Mouse (Mus musculus): ENCODE measurements around the gene Per1. TPM values are rescaled to one million over a fixed set of nuclear protein-coding genes. Genes with fewer than 3 reads are reported as not detected.

Gene Per1
- total and polyA plus RNA-seq, 2 experiments from 2014 or later = 15.2 to 38.3 TPM

DNA sequence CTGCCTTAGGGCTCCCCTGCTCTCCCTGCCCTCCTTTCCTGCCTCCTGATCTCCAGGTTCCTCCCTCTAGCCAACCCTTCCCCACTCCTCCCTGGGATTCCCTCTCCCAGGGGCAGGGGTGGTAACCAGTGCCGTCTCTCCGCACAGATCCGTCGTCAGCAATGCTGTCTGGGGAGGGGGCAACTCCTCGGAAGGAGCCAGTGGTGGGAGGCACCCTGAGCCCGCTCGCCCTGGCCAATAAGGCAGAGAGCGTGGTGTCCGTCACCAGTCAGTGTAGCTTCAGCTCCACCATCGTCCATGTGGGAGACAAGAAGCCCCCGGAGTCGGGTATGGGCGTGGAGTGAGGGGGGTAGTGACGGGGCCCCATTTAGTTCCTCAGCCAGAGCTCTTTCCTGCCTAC, 9.5 kb downstream of the Per1 start:
- ATAC-seq = no peak
- 90% methylated on average over 14 of the region's 14 CpGs for WGBS
- Histone ChIP-seq H3K27ac (ENCODE audit: low read depth, low read length) (no peak overlapping the region), H3K4me3 (ENCODE audit: low read depth, low read length) (no peak overlapping the region), H3K27me3 (ENCODE audit: insufficient read depth, low read length) (no peaks in the 10 kb centered on the region), H3K9me3 (ENCODE audit: low read length) (no peaks in the 10 kb centered on the region), H3K36me3 (ENCODE audit: insufficient read depth) (peaks cover 85% of the 10 kb centered on the region), H3K4me1 (ENCODE audit: insufficient read depth) (no peaks in the 10 kb centered on the region), H3K4me2 (ENCODE audit: low read depth) (no peak overlapping the region), H3K9ac (no peak overlapping the region)
- no peak for DNase-seq
- TF ChIP-seq CTCF (IDR thresholded peaks at IDR 0.05; ENCODE audit: low read depth) = no peak

- Histone ChIP-seq H3K4me3 (ENCODE audit: low read depth, low read length) (no peak overlapping the region), H3K27me3 (ENCODE audit: insufficient read depth, low read length) (no peaks in the 10 kb centered on the region), H3K9me3 (ENCODE audit: low read length) (no peaks in the 10 kb centered on the region), H3K27ac (ENCODE audit: low read depth, low read length) (no peak overlapping the region), H3K36me3 (ENCODE audit: insufficient read depth) (peaks cover 87% of the 10 kb centered on the region), H3K4me2 (ENCODE audit: low read depth) (no peak overlapping the region), H3K4me1 (ENCODE audit: insufficient read depth) (no peaks in the 10 kb centered on the region), H3K9ac (no peak overlapping the region)
- no peak for ATAC-seq
- TF ChIP-seq CTCF (IDR thresholded peaks at IDR 0.05; ENCODE audit: low read depth) = no peak
- WGBS = 91% methylated on average over 6 of the region's 6 CpGs
- no peak for DNase-seq
Observed at GRCm38 (mm10) chr11:69105227-69105626, 10.2 kb downstream of the Per1 start.

DNA sequence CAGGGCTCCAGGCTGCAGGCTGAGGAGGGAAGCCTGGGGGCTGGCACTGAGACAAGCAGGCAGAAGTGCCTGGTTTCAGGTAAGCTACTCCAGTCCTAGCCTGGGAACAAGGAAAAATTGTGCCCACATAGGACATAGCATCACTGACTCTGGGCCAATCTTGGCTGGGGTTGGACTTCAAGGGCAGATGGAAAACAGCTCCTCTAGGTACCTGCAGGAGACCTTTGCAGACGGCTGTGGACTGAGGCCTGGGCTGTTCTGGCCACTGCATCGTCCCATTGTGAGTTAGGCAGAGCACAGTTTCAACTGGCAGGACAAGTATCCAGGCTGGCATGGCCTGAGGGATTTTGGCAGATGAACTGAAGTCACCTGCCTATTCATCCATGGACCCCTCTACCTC, 10.8 kb downstream of the Per1 start:
- no peaks in the 10 kb centered on the region for H3K4me1 ChIP-seq (ENCODE audit: insufficient read depth)
- H3K9me3 ChIP-seq (ENCODE audit: low read length) = no peaks in the 10 kb centered on the region
- H3K36me3 ChIP-seq (ENCODE audit: insufficient read depth) = peaks cover 84% of the 10 kb centered on the region
- no peak overlapping the region for H3K9ac ChIP-seq
- no peak overlapping the region for H3K4me2 ChIP-seq (ENCODE audit: low read depth)
- no peaks in the 10 kb centered on the region for H3K27me3 ChIP-seq (ENCODE audit: insufficient read depth, low read length)
- DNase-seq (no peak), ATAC-seq (no peak)
- 100% methylated on average over 2 of the region's 2 CpGs for WGBS
- no peak overlapping the region for H3K27ac ChIP-seq (ENCODE audit: low read depth, low read length)
- no peak overlapping the region for H3K4me3 ChIP-seq (ENCODE audit: low read depth, low read length)
- no peak for TF ChIP-seq CTCF (IDR thresholded peaks at IDR 0.05; ENCODE audit: low read depth)

DNA sequence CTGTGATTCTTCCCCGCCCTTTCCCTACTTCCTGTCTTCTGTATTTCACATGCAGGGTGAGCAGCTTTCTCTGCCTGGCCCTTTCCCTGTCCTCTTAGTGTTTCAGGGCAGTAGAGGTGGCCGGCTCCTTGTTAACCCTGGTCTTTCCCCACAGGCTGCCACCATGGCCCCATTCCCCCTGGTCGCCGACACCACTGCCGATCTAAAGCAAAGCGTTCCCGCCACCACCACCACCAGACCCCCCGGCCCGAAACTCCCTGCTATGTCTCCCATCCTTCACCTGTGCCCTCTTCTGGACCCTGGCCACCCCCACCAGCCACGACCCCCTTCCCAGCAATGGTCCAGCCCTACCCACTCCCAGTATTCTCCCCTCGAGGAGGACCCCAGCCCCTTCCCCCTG, 11.3 kb downstream of the Per1 start:
- DNase-seq (no peak), ATAC-seq (no peak)
- no peaks in the 10 kb centered on the region for H3K4me1 ChIP-seq (ENCODE audit: insufficient read depth)
- H3K36me3 ChIP-seq (ENCODE audit: insufficient read depth) = peaks cover 79% of the 10 kb centered on the region
- H3K4me2 ChIP-seq (ENCODE audit: low read depth) = no peak overlapping the region
- WGBS = 90% methylated on average over 11 of the region's 11 CpGs
- no peak for TF ChIP-seq CTCF (IDR thresholded peaks at IDR 0.05; ENCODE audit: low read depth)
- no peak overlapping the region for H3K27ac ChIP-seq (ENCODE audit: low read depth, low read length)
- H3K4me3 ChIP-seq (ENCODE audit: low read depth, low read length) = no peak overlapping the region
- H3K9me3 ChIP-seq (ENCODE audit: low read length) = no peaks in the 10 kb centered on the region
- H3K27me3 ChIP-seq (ENCODE audit: insufficient read depth, low read length) = no peaks in the 10 kb centered on the region
- no peak overlapping the region for H3K9ac ChIP-seq

- Histone ChIP-seq H3K9me3 (ENCODE audit: low read length) (no peaks in the 10 kb centered on the region), H3K4me3 (ENCODE audit: low read depth, low read length) (no peak overlapping the region), H3K36me3 (ENCODE audit: insufficient read depth) (peaks cover 74% of the 10 kb centered on the region), H3K4me1 (ENCODE audit: insufficient read depth) (no peaks in the 10 kb centered on the region), H3K9ac (no peak overlapping the region), H3K4me2 (ENCODE audit: low read depth) (no peak overlapping the region), H3K27ac (ENCODE audit: low read depth, low read length) (no peak overlapping the region), H3K27me3 (ENCODE audit: insufficient read depth, low read length) (no peaks in the 10 kb centered on the region)
- ATAC-seq (no peak), DNase-seq (no peak)
- TF ChIP-seq CTCF (IDR thresholded peaks at IDR 0.05; ENCODE audit: low read depth) = no peak
- WGBS = 80% methylated on average over 11 of the region's 11 CpGs
Observed at GRCm38 (mm10) chr11:69106842-69107241, 11.8 kb downstream of the Per1 start.

DNA sequence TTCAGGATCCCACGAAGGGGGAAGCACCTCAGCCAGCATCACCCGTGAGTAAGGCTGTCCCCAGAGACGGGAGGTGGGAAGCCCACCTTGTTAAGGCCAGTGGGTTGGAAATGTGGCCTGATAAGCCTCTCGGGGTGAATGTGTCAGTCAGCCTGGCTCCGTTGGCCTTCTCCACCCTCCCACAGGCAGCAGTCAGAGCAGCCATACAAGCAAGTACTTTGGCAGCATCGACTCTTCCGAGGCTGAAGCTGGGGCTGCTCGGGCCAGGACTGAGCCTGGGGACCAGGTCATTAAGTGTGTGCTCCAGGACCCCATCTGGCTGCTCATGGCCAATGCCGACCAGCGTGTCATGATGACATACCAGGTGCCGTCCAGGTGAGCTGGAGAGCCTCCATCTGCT, 12.7 kb downstream of the Per1 start:
- Histone ChIP-seq H3K4me1 (ENCODE audit: insufficient read depth) (no peaks in the 10 kb centered on the region), H3K4me3 (ENCODE audit: low read depth, low read length) (no peak overlapping the region), H3K4me2 (ENCODE audit: low read depth) (no peak overlapping the region), H3K9me3 (ENCODE audit: low read length) (no peaks in the 10 kb centered on the region), H3K36me3 (ENCODE audit: insufficient read depth) (peaks cover 66% of the 10 kb centered on the region), H3K27me3 (ENCODE audit: insufficient read depth, low read length) (no peaks in the 10 kb centered on the region; the same call in 1 of the 2 replicates), H3K9ac (no peak overlapping the region), H3K27ac (ENCODE audit: low read depth, low read length) (no peak overlapping the region)
- DNase-seq = no peak
- no peak for TF ChIP-seq CTCF (IDR thresholded peaks at IDR 0.05; ENCODE audit: low read depth)
- ATAC-seq = no peak
- 88% methylated on average over 11 of the region's 11 CpGs for WGBS

DNA sequence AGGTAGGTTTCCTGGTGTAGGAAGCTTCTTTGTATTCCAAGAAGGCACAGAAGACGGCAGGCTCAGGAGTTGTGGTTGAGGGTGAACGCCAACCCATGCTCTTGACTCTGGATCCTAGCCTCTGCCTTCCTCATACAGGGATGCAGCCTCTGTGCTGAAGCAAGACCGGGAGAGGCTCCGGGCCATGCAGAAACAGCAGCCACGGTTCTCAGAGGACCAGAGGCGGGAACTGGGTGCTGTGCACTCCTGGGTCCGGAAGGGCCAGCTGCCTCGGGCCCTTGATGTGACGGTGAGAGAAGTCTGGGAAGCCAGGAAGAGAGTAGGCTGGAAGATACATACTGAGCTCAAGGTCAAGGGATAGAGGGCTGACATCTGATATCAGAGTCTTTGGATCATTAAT, 13.2 kb downstream of the Per1 start:
- no peak overlapping the region for H3K4me2 ChIP-seq (ENCODE audit: low read depth)
- DNase-seq (no peak), ATAC-seq (no peak)
- no peaks in the 10 kb centered on the region; the same call in 1 of the 2 replicates for H3K27me3 ChIP-seq (ENCODE audit: insufficient read depth, low read length)
- H3K9me3 ChIP-seq (ENCODE audit: low read length) = no peaks in the 10 kb centered on the region
- no peak overlapping the region for H3K4me3 ChIP-seq (ENCODE audit: low read depth, low read length)
- H3K27ac ChIP-seq (ENCODE audit: low read depth, low read length) = no peak overlapping the region
- H3K9ac ChIP-seq = no peak overlapping the region
- no peaks in the 10 kb centered on the region for H3K4me1 ChIP-seq (ENCODE audit: insufficient read depth)
- H3K36me3 ChIP-seq (ENCODE audit: insufficient read depth) = peaks cover 60% of the 10 kb centered on the region
- 93% methylated on average over 9 of the region's 9 CpGs for WGBS
- TF ChIP-seq CTCF (IDR thresholded peaks at IDR 0.05; ENCODE audit: low read depth) = no peak

Data from forebrain, postnatal 0 days (tissue).